ENCODE assay signal across 7 mouse cellular contexts in the genomic region with DNA sequence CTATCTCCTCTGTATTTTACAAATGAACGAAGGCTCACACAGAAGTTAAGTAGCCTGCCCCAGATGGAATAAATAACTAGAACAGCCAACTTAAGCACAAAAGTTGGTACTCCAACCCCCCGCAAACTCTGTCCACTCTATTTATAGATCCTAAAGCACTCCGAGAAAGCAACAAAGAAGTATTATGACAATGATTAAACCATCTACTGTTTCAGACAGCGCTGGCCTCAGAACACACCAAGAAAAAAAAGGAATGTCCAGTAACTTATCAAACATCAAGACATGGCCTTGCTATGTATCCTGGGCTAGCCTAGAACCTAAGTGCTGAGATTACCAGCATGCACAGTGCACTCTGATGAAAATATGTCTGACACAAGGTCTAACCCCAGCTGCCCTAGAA. TPM values are rescaled to one million over a fixed set of nuclear protein-coding genes. Genes with fewer than 3 reads are reported as not detected.
DNase-seq lines count a peak whose midpoint lies in the region; ATAC-seq and TF ChIP-seq lines count a peak whose summit lies in the region.

No protein-coding gene starts in this region.

- peaks cover 7% of the 10 kb centered on the region for H3K4me1 ChIP-seq in lung, postnatal 0 days (ENCODE audit: insufficient read depth, low read depth, low read length)
- peaks cover 12% of the 10 kb centered on the region for H3K4me1 ChIP-seq in forebrain, embryonic 13.5 days
- H3K4me1 ChIP-seq in limb, embryonic 14.5 days (ENCODE audit: control insufficient read depth, insufficient read depth, low read length), result peaks cover 8% of the 10 kb centered on the region
- peaks cover 15% of the 10 kb centered on the region for H3K4me1 ChIP-seq in stomach, embryonic 16.5 days (ENCODE audit: control insufficient read depth, insufficient read depth, low read length)

- WGBS in lung, postnatal 0 days, result 76% methylated on average over 4 of the region's 4 CpGs
- WGBS in forebrain, embryonic 13.5 days, result 92% methylated on average over 4 of the region's 4 CpGs
- 87% methylated on average over 4 of the region's 4 CpGs for WGBS in limb, embryonic 14.5 days
- 79% methylated on average over 4 of the region's 4 CpGs for WGBS in stomach, embryonic 16.5 days

- peak overlapping the region; percentile 75 for H3K4me2 ChIP-seq in lung, postnatal 0 days (replicated peaks; ENCODE audit: low read depth, low read length)
- H3K4me2 ChIP-seq in forebrain, embryonic 13.5 days, result peak overlapping the region; percentile 91
- H3K4me2 ChIP-seq in limb, embryonic 14.5 days (replicated peaks; ENCODE audit: low read depth, low read length, severe bottlenecking), result peak overlapping the region; percentile 93
- peak overlapping the region; percentile 79 for H3K4me2 ChIP-seq in stomach, embryonic 16.5 days (ENCODE audit: low read depth, low read length)

- no peaks in the 10 kb centered on the region for H3K9me3 ChIP-seq in lung, postnatal 0 days (ENCODE audit: low read length)
- no peaks in the 10 kb centered on the region for H3K9me3 ChIP-seq in forebrain, embryonic 13.5 days (replicated peaks)
- H3K9me3 ChIP-seq in limb, embryonic 14.5 days (ENCODE audit: control insufficient read depth, low read length), result no peaks in the 10 kb centered on the region
- no peaks in the 10 kb centered on the region for H3K9me3 ChIP-seq in stomach, embryonic 16.5 days (replicated peaks; ENCODE audit: control insufficient read depth, low read length)

- no peak overlapping the region for H3K9ac ChIP-seq in lung, postnatal 0 days (replicated peaks; ENCODE audit: low read depth)
- H3K9ac ChIP-seq in forebrain, embryonic 13.5 days, result peak overlapping the region; percentile 95
- no peak overlapping the region for H3K9ac ChIP-seq in limb, embryonic 14.5 days (ENCODE audit: low read depth, low read length, severe bottlenecking)
- H3K9ac ChIP-seq in stomach, embryonic 16.5 days (ENCODE audit: low read length), result peak overlapping the region; percentile 97; the same call in 1 of the 2 replicates

- ATAC-seq in lung, postnatal 0 days, result no peak
- ATAC-seq in forebrain, embryonic 13.5 days, result no peak
- no peak for ATAC-seq in limb, embryonic 14.5 days (ENCODE audit: low FRiP score, low read depth)
- no peak for ATAC-seq in stomach, embryonic 16.5 days (ENCODE audit: insufficient read depth, low FRiP score)

- TF ChIP-seq EP300 in lung, postnatal 0 days (IDR thresholded peaks at IDR 0.05), result no peak

- no peak overlapping the region for H3K4me3 ChIP-seq in lung, postnatal 0 days (ENCODE audit: low read depth, low read length)
- peak overlapping the region; percentile 81 for H3K4me3 ChIP-seq in forebrain, embryonic 13.5 days
- peak overlapping the region; percentile 95 for H3K4me3 ChIP-seq in limb, embryonic 14.5 days (replicated peaks; ENCODE audit: low read length)
- H3K4me3 ChIP-seq in stomach, embryonic 16.5 days (replicated peaks; ENCODE audit: low read length), result peak overlapping the region; percentile 95

- H3K36me3 ChIP-seq in lung, postnatal 0 days (ENCODE audit: insufficient read depth, low read length), result peaks cover 9% of the 10 kb centered on the region; the same call in 1 of the 2 replicates
- H3K36me3 ChIP-seq in forebrain, embryonic 13.5 days (ENCODE audit: poor library complexity, severe bottlenecking), result peaks cover 28% of the 10 kb centered on the region
- H3K36me3 ChIP-seq in limb, embryonic 14.5 days (ENCODE audit: control insufficient read depth, insufficient read depth, low read length), result peaks cover 26% of the 10 kb centered on the region
- H3K36me3 ChIP-seq in stomach, embryonic 16.5 days (ENCODE audit: control insufficient read depth, insufficient read depth, low read length), result peaks cover 7% of the 10 kb centered on the region; the same call in 1 of the 2 replicates

- no peak for DNase-seq in lung, postnatal 0 days (ENCODE audit: low spot score)
- DNase-seq in lung, postnatal 25 days (ENCODE audit: low spot score), result no peak
- DNase-seq in limb, embryonic 14.5 days (ENCODE audit: low spot score), result no peak
- no peak for DNase-seq in gastrocnemius, postnatal 14 days
- DNase-seq in cerebellum, postnatal 36 days, result no peak

- no peak for TF ChIP-seq POLR2A in limb, embryonic 14.5 days (IDR thresholded peaks at IDR 0.05; ENCODE audit: borderline replicate concordance, extremely low read depth, insufficient read depth, insufficient read length)

- H3K27ac ChIP-seq in lung, postnatal 0 days (ENCODE audit: low read length), result no peak overlapping the region
- no peak overlapping the region for H3K27ac ChIP-seq in forebrain, embryonic 13.5 days
- H3K27ac ChIP-seq in limb, embryonic 14.5 days (replicated peaks; ENCODE audit: low read depth, low read length), result no peak overlapping the region
- H3K27ac ChIP-seq in stomach, embryonic 16.5 days (ENCODE audit: low read length), result no peak overlapping the region

- no peaks in the 10 kb centered on the region for H3K27me3 ChIP-seq in lung, postnatal 0 days (replicated peaks; ENCODE audit: insufficient read depth, low read length)
- 0 out of 2 replicates have a peak, but pooled peaks cover 5% of the 10 kb centered on the region for H3K27me3 ChIP-seq in forebrain, embryonic 13.5 days
- H3K27me3 ChIP-seq in limb, embryonic 14.5 days (ENCODE audit: control insufficient read depth, insufficient read depth, low read length), result no peaks in the 10 kb centered on the region
- H3K27me3 ChIP-seq in stomach, embryonic 16.5 days (ENCODE audit: control insufficient read depth, insufficient read depth, low read length), result no peaks in the 10 kb centered on the region

- TF ChIP-seq CTCF in lung, postnatal 0 days (IDR thresholded peaks at IDR 0.05), result no peak

- intact Hi-C loops in gastrocnemius, postnatal 14 days (cut with DNase I; ENCODE audit: low total_unique reads), result no loop called here

RNA-seq across cellular contexts. Expression of a gene that starts 1.4 kb away (rescaled TPM):
- polyA plus RNA-seq in lung, postnatal 0 days (2015; fragmentation: Nextera tagmentation; extraction: Ambion mirVana), result 164 and 186 TPM in 2 replicates
- 167 and 179 TPM in 2 replicates for polyA plus RNA-seq in forebrain, embryonic 13.5 days (2015; fragmentation: Nextera tagmentation; extraction: Ambion mirVana)
- polyA plus RNA-seq in limb, embryonic 14.5 days (2012; rRNA removed), result 51.7 and 56.1 TPM in 2 replicates
- 180 and 187 TPM in 2 replicates for polyA plus RNA-seq in limb, embryonic 14.5 days (2014; fragmentation: Nextera tagmentation; extraction: Ambion mirVana)
- polyA plus RNA-seq in stomach, embryonic 16.5 days (2015; fragmentation: Nextera tagmentation; extraction: Ambion mirVana), result 194 and 219 TPM in 2 replicates
- total RNA-seq in gastrocnemius, postnatal 14 days (2021), result 100 to 1,000 TPM; 220 to 243 TPM

RNA-seq across cellular contexts. Expression of a gene that starts 12.4 kb away (rescaled TPM):
- polyA plus RNA-seq in lung, postnatal 0 days (2015; fragmentation: Nextera tagmentation; extraction: Ambion mirVana), result 2.6 and 2.8 TPM in 2 replicates
- 0.22 and 0.30 TPM in 2 replicates for polyA plus RNA-seq in forebrain, embryonic 13.5 days (2015; fragmentation: Nextera tagmentation; extraction: Ambion mirVana)
- 0.33 and 0.59 TPM in 2 replicates for polyA plus RNA-seq in limb, embryonic 14.5 days (2012; rRNA removed)
- polyA plus RNA-seq in limb, embryonic 14.5 days (2014; fragmentation: Nextera tagmentation; extraction: Ambion mirVana), result 0.43 and 0.56 TPM in 2 replicates
- 17.5 and 20.2 TPM in 2 replicates for polyA plus RNA-seq in stomach, embryonic 16.5 days (2015; fragmentation: Nextera tagmentation; extraction: Ambion mirVana)
- total RNA-seq in gastrocnemius, postnatal 14 days (2021), result 1 to 10 TPM; 2.7 to 3.3 TPM

RNA-seq across cellular contexts. Expression of a gene that starts 28.3 kb away (rescaled TPM):
- 50.2 and 67.5 TPM in 2 replicates for polyA plus RNA-seq in lung, postnatal 0 days (2015; fragmentation: Nextera tagmentation; extraction: Ambion mirVana)
- polyA plus RNA-seq in forebrain, embryonic 13.5 days (2015; fragmentation: Nextera tagmentation; extraction: Ambion mirVana), result 86.2 and 90.3 TPM in 2 replicates
- 39.4 and 39.6 TPM in 2 replicates for polyA plus RNA-seq in limb, embryonic 14.5 days (2012; rRNA removed)
- polyA plus RNA-seq in limb, embryonic 14.5 days (2014; fragmentation: Nextera tagmentation; extraction: Ambion mirVana), result 77.0 and 82.4 TPM in 2 replicates
- 129 and 131 TPM in 2 replicates for polyA plus RNA-seq in stomach, embryonic 16.5 days (2015; fragmentation: Nextera tagmentation; extraction: Ambion mirVana)
- 10 to 100 TPM; 10.4 TPM for total RNA-seq in gastrocnemius, postnatal 14 days (2021)

RNA-seq across cellular contexts. Expression of a gene that starts 53.8 kb away (rescaled TPM):
- 31.9 and 45.5 TPM in 2 replicates for polyA plus RNA-seq in lung, postnatal 0 days (2015; fragmentation: Nextera tagmentation; extraction: Ambion mirVana)
- polyA plus RNA-seq in forebrain, embryonic 13.5 days (2015; fragmentation: Nextera tagmentation; extraction: Ambion mirVana), result 0.22 and 0.34 TPM in 2 replicates
- 2.3 and 2.8 TPM in 2 replicates for polyA plus RNA-seq in limb, embryonic 14.5 days (2012; rRNA removed)
- 4.5 and 6.4 TPM in 2 replicates for polyA plus RNA-seq in limb, embryonic 14.5 days (2014; fragmentation: Nextera tagmentation; extraction: Ambion mirVana)
- polyA plus RNA-seq in stomach, embryonic 16.5 days (2015; fragmentation: Nextera tagmentation; extraction: Ambion mirVana), result 161 and 211 TPM in 2 replicates
- under 1 TPM in 1 of 2 experiments, not detected in 1; 0.27 TPM for total RNA-seq in gastrocnemius, postnatal 14 days (2021)

Comparison
In these comparisons a context has a peak if more than half of its experiments do, and no peak if none do; other contexts are left out.
1. H3K9ac ChIP-seq: peak in forebrain, embryonic 13.5 days (single experiment) and stomach, embryonic 16.5 days (single experiment); none in lung, postnatal 0 days (single experiment) and limb, embryonic 14.5 days (single experiment).
2. Peak in every context shown above with its lines, with median percentiles within 50 percentile points of each other: H3K4me2 ChIP-seq.